Mouse (Mus musculus) c-Kit-positive CD71-positive TER-119-negative erythroid progenitor cells, embryonic 14.5 days (primary cell): ENCODE measurements around the gene Ndufs4.

Experiments used
- DNase-seq: peaks from one replicate; pipeline ENCODE4 v3.0.0-alpha.2; 2013; ENCODE audit warnings: low read depth

Gene Ndufs4

DNA sequence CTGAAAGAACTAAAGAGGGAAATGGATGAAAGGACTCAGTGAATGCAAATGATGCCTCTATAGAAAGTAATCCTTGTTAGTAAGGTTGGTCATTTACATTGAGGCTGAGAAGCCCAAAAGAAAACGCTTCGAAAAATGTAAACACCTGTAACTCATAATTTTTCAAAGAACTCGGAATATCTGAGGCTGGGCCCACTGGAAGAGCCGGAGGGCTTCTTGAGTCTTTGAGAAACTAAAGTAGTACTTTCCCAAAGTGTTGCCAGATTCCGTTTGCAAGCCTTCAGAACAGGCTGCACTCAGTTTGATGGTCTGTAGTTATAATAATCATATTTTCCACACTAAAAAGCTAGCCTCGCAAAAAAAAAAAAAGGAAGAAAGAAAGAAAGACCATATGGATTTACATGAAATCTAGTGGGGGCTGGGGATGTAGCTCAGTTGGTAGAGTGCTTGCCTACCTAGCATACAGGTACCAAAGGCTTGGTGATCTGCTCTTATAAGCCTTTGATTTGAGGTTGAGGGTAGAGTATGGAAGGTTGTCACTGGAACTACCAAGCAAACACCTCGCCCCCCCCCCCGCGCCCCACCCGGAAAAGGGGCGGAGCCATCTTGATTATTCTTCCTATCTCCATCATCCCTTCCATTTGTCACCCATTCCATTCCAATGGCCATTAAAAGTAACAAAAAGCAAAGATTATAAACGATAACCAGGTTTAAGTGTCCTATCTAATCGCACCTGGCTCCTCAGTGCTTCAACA, at the start of gene Ndufs4:
TSS of gene Ndufs4 (minus strand) at position 48 of the 755 bp plus-strand sequence.
- DNase-seq, result no peak

DNA sequence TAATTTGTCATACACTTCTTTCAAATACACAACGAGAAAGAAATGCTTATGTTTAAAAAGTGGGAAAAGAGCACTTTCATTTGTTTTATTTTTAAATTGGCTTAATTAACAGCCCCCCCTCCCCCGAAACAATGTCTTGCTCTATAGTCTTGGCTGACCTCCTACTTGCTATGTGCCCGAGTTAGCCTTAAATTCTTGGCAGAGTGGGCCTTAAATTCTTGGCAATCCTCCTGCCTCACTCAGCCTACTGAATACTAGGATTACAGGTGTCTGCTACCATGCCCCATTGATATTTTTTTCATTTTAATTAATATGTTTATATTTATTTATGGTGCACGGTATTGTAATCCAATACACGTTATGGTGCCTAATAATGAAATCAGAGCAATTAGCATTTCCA, 44.4 kb upstream of the Ndufs4 start:
- DNase-seq, result no peak

DNA sequence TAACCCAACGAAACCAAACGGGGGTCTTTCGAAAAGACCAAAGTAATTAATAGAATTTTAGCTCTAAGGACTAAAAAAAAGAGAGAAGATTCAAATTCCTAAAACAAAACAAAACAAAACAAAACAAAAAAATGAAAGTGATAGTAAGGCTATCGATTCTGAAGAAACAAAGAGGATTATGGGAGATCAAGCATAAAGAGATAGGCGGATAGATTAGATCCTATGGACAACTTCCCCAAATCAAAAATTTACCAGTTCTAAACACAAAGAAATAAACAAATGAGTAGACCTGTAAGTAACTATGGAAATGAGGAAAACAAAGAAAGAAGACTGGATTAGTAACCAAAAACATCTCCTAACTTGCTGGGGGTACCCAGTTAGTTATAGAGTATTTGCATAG, 37.2 kb upstream of the Ndufs4 start:
- DNase-seq, result no peak

DNA sequence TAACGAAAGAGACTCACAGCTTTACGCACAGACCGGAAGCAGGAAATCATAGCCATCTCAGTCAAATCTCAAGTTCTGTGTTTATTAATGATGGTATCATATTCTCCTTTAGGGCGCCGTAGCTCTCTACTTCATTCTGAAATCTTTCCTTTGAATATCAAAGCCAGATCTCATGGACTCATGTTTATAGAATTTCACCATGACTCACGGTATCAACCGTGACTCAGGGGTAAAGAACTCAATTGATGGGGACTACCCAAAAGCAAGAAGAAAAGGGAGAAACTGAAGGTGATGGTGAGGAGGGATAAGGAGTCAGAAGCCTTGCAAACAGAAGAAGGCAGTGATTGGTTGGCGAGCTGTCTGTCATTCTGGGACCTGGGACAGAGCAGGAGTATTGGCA, 32.2 kb upstream of the Ndufs4 start:
- DNase-seq, result no peak

DNA sequence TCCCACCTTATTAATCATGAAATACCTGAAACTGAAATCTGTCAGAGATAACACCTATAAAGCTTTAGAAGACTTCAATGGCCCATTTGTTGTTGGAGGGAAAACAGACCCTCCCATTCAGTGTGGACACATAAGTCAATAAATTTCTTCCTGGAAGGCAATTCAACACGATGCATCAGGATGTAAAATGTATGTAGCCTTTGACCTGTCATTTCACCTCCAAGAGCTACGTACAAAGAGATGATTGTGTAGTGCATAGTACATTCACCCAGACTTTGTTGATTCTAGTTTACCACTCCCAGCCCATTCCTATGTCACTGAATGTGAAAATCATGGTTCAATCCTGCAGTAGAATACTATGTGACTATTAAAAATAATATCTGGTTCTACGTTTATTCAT, 31.3 kb upstream of the Ndufs4 start:
- DNase-seq, result no peak

DNA sequence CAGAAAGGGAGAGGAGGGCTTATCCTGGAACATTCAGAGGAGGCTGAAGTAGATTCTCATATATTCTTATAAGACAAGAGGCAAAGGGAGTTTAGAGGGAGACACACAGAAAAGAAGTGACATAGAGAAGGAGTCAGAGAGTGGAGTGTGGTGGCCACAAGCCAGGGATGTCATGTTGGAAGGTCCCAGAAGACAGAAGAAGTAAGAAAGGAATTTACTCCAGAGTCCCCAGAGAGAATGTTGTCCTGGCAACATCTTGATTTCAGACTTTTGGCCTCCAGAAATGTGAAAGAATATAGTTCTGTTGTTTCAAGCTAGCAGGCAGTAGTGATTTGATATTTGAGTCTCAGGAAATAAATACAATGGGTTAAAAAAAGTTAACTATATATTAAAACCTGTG, 24.3 kb upstream of the Ndufs4 start:
- DNase-seq, result no peak

DNA sequence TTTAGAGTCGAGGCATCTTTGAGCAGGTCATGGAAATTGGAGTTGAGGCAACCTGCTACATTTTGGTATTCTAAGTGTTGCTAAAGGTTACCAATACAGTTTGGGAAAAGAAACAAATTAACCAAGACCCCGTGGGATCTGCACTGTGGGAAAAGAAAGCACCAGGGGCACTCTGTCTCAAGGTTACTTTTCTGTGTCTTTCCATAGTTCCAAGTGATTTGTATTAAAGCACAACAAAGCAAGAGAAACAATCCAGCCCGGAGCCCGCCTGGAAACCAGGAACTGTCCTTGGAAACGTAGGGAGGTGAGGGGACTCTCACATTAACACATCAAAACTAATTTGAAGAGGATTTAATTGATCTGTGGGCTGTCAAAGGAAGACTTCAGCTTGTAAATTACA, 18.8 kb upstream of the Ndufs4 start:
- DNase-seq, result no peak

DNA sequence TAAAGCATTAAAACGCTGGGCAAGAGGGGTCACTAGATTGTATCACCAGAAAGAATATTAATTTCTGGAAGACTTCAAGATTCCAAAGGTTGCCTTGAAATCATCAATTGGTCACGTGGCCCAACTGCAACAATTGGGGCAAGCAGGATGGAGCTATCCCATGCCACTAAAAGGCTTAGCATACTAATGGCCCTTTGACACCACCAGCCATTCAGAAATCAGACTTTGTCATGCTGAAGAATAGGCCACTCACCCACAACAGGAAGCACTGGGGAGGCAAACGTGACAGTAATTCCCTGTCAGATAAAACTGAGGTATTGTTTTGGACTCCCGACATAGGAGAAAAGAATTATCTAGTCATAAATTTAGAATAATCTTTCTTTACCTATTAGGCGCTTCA, 18.4 kb upstream of the Ndufs4 start:
- no peak for DNase-seq

DNA sequence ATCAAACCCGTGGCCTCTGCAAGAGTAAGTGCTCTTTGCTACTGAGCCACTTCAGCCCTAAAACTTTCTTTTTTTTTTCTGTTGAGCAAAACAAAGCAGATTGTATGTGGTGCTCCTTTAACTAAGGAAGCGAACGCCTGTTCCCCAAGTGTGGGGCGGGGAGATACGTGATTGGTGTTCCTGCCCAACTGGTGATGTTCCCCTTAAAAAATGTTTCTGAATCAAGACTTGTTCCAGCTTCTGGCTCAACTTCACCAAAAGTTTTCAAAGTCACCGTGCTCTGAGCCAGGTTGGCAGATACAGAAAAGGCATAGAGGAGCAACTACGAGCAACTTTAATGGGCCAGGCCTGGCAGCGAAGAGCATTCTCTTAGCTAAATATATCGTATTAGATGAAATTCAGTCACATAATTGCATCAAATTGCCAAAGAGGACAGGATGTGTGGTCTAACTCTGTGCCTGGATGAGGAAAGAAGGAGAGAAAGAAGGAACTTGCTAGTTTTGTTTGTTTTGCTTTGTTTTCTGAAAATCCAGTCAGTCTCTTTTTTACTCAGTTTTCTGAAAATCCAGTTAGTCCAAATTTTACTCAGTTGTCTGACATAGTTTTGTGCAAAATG, 17.1 kb upstream of the Ndufs4 start:
- DNase-seq, result no peak

DNA sequence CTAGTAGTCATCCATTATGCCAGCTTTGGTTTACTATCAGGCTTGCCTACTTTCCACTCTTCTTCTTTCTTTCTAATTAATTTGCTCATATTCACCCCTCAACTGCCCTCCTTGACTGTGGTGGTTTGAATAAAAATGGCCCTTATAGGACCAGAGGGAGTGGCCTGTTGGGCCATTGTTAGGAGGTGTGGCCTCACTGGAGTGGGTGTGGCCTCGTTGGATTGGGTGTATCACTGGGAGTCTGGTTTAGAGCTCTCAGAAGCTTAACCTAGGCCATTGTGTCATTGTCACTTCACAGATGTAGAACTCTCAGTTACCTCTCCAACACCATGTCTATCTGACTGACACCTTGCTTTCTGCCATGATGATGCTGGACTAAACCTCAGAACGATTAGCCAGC, 10.8 kb upstream of the Ndufs4 start:
- no peak for DNase-seq

DNA sequence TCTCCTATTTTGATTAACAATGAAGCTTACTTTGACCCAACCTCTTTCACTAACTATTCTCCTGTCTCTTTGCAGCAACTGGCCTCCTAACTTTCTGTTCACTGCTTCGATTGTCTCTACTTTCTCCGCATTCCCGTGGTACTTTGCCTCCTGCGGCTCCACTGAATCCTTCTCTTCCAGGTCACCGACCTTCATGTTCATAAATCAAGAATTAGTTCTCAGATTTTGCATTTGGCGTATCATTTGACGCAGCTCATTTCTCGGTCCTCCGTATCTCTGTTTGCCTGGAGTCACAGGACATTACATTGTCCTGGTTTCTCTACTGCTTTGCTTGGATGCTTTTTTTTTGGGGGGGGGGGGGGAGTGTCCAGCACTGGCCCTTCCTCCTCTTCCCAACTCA, 9.2 kb upstream of the Ndufs4 start:
- no peak for DNase-seq

DNA sequence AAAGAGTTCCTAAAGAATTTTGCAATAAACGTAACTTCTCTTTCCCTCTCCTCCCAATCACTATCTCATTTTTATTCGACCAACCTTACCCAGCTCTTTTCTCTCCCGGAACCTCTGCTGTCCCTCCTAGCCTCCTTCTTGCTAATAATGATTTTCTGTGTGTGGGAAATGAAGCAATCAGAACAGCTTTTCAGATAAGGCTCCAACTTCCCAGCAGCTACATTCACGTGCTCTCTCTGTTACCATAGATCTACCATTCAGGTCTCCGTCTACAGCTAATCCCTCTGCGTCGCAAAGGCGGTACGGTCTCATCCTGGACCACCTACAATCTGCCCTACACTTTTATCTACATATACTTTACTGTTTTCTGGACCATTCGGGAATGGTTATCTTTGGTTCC, 8.8 kb upstream of the Ndufs4 start:
- DNase-seq, result no peak

DNA sequence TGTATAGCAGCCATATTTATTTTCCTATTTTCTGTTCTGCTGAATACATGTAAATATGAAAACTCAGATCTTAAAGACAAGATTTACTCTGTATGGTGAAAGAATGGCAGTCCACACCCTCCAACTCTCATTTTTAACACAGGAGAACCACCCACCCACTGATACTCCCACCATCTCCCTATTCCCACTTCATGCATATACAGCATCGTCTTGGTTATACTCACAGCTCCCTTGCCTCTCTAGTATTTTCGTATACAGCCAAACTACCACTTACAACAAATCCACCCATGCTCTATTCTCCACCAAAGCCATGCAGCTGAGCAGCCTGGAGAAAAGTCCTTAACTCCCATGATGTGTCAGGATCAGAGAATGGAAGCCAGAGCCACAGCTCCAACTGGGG, 6.7 kb upstream of the Ndufs4 start:
- DNase-seq, result no peak

DNA sequence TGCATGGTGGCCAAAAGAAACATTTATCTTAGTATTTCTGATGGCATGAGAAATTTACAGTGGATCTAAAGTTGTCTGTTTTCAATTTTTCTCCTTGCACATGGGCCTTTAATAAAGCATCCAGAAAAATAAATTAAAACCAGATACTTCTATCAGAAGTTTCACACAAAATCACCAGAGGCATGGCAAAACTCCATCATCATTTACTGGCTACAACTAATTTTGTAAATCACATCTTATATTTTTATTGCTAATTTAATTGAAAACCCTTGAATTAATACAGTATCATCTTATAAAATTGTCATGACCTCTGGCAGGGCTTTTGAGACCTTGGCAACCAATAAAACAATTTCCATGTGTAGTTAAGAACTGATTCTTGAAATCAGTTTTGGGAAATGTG, 4.4 kb upstream of the Ndufs4 start:
- DNase-seq, result no peak

DNA sequence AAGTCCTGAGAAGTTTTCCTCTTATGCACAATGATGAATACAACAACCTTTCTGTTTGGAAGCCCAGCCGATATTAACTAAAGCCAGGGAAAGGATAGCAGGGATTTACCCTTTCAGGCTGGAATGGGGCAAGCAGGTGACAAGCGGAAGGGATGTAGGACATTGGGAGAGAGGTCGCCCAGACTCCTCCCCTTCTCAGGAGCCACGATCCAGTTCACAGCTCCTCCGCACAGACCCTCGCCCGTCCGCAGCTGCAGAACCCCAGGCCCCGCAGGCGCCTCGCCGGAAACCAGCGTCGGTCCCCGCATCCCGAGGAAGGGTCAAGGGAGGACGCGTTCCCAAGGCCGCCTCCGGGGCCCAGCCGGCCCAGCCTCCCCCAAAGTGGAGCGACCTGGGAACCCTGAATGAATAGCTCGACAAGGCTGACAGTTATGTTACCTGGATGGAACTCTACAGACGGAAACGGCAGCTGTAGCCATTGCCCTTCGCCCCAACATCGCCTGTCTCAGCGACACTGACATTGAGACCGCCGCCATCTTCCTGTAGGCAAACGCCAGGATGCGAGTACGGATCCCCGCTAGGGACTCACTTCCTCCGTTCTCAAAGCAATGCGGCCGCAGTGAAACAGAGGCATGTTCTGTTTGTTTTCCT, 412 bp downstream of the Ndufs4 start:
- peak; percentile 86 for DNase-seq

DNA sequence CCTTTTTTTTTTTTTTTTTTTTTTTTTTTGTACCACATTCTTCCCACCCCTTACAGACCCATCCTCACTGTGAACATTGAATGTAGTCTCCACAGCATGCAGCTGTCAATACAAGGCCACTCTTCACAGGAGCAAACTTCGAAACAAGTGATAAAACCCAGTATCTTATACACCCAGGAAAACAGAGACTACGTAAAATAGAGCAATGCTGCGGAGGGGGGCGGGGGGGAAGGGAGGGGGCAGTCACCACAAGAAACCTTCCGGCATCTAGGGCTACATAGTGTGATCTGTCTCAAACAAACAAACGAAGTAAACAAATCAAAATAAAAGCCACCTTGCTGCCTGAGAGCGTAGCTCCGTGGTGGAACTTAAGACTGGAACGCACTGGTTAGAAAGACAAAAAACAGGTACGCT, 977 bp downstream of the Ndufs4 start:
- DNase-seq, result peak; percentile 24

DNA sequence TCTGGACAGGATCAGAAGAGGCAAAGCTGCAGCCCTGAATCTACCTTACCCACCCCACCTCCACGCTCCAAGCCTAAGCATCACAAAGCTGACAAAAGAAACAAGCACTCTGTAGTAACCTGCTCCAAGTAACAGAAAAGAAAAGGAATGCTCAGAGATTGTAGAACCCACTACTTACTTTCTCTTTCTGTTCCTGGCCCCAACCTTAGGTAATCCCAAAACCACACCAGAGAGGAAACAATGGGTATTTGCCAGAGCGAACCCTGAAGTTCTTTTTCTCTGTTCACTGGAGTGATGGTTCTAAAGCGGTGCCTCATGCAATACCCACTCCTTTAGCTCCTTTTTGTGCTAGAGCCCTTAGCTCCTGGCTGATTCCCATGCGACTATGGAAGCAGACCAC, 11.5 kb downstream of the Ndufs4 start:
- DNase-seq, result no peak

DNA sequence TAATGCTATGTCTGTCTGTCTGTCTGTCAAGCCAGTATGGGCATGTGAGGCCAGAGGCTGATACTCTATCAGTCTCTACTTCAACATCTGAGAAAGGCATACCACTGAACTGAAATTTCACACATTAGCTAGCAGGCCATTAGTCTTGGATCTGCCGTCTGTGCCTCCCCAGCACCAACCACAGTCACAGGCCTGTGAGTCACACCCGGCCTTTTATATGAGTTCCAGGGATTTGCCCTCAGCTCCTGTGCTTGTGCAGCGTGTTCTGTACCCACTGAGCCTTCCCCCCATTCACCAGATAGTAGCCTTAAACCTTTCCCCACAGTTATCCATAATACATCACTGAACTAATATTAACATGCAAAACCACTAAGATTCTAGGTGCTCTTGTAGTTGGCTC, 26.0 kb downstream of the Ndufs4 start:
- no peak for DNase-seq

DNA sequence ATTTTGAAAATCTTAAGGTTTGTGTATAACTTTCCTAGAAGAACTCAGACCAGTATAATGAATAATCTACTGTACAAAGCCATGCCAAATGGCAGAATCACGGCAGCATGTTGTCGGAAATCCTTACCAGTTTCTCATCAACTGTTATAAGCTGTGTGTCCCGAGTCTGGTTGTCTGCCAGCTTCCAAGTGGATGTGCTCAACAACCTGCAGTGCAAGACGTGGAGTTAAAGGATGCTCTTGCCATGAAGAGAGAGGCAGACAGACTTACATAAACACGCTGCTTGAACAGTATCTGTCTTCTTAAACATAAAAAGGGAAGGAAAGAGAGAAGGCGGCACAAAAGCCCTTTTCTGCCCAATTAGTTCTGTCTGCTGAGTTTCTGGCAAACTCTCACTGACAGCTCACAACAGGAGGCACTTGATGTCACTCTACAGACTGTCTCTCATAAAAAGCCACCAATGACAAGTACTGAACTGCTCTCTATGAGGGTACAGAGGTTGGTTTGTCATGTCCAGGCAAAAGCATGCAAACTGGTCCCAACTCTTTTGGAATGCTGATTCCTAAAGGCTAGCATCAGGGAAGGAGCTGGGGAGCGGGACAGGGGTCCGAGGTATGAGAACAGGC, 36.6 kb downstream of the Ndufs4 start:
- DNase-seq, result no peak

DNA sequence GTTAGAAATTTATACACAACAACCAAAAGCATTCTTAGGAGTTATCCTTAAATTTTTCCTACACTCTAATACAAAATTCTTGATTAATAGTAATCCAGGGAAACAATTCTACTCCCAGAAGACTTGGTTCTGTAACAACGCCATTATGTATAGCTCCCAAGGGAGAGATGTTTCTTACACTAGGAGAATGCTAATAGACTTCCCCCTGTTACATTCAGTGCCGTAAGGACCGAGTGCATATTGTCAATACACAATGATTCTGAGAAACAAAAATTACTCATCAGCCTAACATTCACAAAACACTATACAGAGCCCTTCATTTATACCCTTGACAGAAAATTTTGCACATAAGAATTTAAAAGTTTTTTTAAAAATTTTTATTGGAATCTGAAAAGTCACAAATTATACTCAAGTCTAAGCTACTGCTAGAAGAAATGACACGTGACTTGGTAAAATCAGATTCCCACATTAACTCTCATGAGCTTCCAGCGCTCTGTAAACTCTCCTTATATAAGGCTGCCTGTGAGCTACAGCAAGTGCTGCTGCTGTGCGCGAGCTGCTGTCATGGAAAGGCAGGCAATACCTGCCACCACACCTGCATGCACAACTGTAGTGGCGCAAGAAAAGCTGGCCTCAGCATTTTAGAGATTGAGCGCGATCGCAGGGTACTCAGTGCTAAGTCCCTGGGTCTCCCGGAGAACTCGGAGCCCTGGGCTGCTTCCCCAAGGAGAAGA, 42.9 kb downstream of the Ndufs4 start:
- no peak for DNase-seq

DNA sequence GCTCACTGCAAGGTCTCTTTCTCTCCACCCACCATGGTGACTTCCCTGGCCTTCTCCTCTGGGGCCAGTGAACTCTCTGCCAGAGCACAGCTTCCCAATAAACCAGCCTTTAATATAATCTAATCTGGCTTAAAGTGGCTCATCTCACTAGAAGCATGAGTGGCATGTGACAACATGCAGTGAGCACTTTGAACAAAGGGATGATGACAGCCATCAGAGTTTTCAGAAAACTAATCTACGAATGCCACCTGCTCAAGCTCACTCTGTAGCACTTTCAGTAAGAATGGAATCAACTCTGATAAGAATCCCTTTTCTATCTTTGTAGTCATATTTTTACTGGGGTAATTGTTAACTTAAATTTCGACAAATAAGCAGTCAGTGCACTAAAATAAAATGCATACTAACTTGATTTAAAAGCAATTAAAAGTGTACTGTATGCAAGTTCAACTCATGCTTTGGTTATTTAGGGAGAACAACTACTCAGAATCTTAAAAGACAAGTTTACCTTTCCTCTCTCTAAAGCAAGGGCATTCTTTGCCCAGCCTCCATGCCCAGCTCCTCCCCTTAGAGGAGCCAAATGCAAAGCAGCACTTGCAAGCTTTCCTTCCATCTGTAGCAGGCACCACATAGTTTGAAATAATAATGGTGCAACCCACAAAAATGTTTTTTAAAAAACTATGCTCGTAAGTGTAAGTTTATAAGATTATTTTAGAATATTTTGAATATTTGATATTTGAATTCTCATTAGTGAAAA, 43.7 kb downstream of the Ndufs4 start:
- DNase-seq, result peak; percentile 64

DNA sequence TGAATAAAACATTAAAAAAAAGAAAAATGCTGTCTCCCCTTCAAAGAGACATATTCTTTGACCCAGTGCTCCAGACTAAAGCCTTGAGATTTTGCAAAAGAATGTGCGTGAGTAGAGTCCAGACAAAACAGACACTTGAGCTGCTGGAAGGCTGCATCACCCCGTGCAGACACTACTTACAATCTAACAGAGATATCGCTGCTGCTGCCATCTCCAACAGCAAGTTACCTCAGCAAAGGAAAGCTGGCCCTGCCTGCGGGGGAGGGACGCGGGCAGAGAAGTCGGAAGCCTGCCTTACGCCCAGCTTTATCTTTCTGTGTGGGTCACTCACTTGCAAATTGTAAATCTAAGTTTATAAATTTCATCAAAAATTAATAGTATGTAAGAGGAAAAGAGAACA, 45.1 kb downstream of the Ndufs4 start:
- DNase-seq, result peak; percentile 30
